Mouse (Mus musculus) E14TG2a.4 (cell line): ENCODE results near the gene Fbxo2.
A peak's percentile ranks its signal among the peaks of the same experiment; 100 is the strongest.
"Not testable (repeated sequence)": the region's sequence is repeated elsewhere in the genome, so short reads cannot be mapped to it uniquely, and the experiment has no call there.

Source experiments
- H3K27me3 ChIP-seq: 2 replicates; pipeline ENCODE4 v1.6.1; 2014; ENCODE audit warnings: low read length, control low read depth; ENCODE audit not compliant: insufficient read depth
- H3K36me3 ChIP-seq: 2 replicates; pipeline ENCODE4 v1.6.1; 2014; ENCODE audit warnings: low read length, control low read depth; ENCODE audit not compliant: insufficient read depth
- H3K4me1 ChIP-seq: replicated peaks from 2 replicates; pipeline ENCODE4 v1.6.1; 2014; ENCODE audit warnings: low read depth, low read length, control low read depth
- H3K4me3 ChIP-seq: replicated peaks from 2 replicates; pipeline ENCODE4 v1.5.1; 2014; ENCODE audit warnings: mild to moderate bottlenecking, low read length
- H3K9me3 ChIP-seq: 2 replicates; pipeline ENCODE4 v1.6.1; 2014; ENCODE audit warnings: low read length, control low read depth
- CTCF ChIP-seq: conservative IDR thresholded peaks from 2 replicates; pipeline ENCODE4 v1.5.1; 2014; ENCODE audit warnings: low read length
- NANOG ChIP-seq: IDR thresholded peaks from 2 replicates; pipeline ENCODE4 v1.6.1; 2014; ENCODE audit warnings: borderline replicate concordance, low read length, mixed read lengths
- POU5F1 ChIP-seq: IDR thresholded peaks from 2 replicates; pipeline ENCODE4 v1.6.1; 2014; ENCODE audit warnings: low read length, borderline replicate concordance

Gene Fbxo2

DNA sequence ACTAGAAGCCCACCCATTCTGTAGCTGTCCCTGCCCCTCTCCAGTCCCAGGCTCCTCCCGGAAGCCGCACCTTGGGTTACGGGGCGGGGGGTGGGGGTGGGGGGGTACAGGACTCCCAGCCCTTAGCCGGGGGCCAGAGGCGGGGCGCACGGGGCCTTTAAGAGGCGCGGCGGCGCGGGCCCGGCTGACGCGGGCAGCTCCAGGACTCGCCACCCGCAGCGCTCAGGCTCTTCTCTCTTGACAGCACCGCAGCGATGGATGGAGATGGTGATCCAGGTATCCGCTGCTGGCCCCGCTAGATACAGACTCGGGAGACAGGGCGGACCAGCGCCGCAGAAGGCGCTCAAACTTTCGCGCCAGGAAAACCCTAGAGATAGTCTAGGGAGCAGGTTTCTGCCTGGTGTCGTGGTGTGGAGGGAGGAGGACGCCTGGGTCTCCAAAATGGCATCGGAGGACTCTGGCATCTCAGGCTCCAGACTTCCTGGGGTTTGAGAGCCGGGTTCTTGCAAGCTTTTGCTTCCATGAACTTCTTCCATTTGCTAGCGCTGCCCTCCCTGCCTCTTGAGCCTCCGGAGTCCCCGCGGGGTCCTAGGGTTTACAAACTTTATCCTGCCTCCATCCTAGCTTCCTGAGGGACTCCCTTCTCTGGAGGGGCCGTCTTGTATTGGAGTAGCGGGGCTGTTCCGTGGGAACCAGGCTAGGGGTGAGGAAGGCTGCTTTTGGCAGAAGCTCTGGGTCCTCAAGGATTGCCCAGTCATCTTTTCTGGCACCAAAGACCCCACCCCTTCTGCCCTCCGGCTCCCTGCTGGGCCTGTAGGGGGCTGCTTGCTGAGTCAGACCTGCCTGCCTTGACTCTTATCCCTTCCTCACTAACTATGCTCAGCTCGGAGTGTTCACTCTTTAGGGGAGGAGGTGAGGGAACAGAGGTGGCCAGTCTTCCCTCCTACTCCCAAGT, at the start of gene Fbxo2, which contains the start of gene Fbxo44:
Gene Fbxo2, plus strand, starts transcription at position 186 of the 955 bp plus-strand sequence.
Gene Fbxo44, minus strand, starts transcription at position 47 of the 955 bp plus-strand sequence.
- Histone ChIP-seq H3K4me1 (peaks cover 75% of the 10 kb centered on the region), H3K9me3 (no peaks in the 10 kb centered on the region), H3K27me3 (peaks cover 50% of the 10 kb centered on the region), H3K4me3 (peak within 1 kb of the TSS; percentile 85), H3K36me3 (peaks cover 22% of the 10 kb centered on the region)
- no peak for TF ChIP-seq POU5F1
- TF ChIP-seq CTCF = no peak
- no peak for TF ChIP-seq NANOG

DNA sequence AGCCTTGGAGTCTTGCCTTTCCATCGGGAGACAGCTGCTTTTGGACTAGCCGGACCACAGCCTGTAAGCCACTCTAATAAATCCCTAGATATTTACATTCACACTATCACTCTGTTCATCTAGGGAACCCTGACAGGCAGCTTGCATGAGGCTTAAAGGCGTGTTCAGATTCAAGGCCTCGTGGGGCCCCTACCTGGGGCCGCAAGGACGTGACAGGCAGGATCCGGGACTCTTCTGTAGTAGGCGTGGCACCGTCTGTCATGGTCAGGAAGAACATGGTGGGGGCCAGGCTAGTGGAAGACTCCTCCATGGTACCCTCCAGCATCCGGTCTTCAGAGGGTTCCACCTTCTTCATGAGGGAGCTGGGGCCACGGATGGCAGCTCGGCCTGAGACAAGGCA, 47.9 kb upstream of the Fbxo2 start:
- TF ChIP-seq CTCF (no peak), NANOG (no peak), POU5F1 (no peak)
- H3K36me3 ChIP-seq = no peaks in the 10 kb centered on the region
- H3K9me3 ChIP-seq = peaks cover 6% of the 10 kb centered on the region; the same call in 1 of the 2 replicates
- no peak overlapping the region for H3K4me3 ChIP-seq
- peaks cover 14% of the 10 kb centered on the region for H3K27me3 ChIP-seq
- peaks cover 47% of the 10 kb centered on the region for H3K4me1 ChIP-seq

DNA sequence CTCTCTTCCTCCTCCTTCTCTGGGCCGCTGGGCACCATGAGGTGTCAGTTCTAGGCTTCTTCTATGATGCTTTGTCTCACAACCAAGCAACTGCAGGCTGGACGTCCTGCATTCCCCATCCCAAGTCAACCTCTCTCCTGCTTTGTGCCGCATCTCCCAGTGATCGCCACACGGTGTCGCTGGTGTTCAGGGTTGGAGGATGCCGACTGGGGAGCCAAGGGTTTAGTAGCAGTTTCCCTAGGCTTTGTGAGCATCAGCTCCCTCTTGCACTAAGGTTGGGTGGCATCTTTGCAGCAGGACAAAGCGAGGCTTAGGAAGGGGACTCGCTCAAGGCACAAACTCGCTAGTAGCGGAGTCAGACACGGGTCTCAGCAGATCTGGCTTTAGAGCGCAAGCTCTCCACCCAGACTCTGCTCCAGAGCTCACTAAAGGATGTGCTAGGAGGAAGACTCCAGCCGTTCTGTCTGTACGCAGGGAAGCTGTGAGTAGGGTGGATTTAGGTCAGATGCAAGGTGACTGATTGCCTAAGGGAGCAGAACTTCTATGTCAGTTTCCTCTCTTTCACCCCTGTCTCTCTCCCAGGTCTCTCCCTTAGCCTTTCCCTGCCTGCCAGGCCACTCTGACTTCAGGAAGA, 45.5 kb upstream of the Fbxo2 start:
- H3K4me1 ChIP-seq = peaks cover 34% of the 10 kb centered on the region

DNA sequence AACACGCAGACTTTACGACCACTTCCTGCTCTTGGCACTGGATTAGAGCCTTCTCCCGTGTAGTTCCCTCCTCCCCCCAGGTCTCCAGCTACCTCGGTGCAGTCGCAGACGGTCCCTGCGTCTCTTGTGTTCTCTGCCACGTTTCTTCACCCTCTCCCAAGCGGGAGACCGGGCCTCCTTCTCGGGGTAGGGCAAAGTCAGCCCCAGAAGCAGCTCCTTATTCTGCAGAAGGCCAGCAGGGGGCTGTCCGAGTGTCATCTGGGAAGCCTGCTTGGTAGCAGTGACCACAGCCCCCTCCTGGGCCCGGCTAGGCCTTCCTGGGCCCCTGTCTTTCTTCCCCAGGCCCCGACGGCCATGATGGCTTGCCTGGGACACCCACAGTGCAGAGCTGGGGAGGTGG, 45.0 kb upstream of the Fbxo2 start:
- Histone ChIP-seq H3K4me1 (peaks cover 35% of the 10 kb centered on the region), H3K27me3 (no peaks in the 10 kb centered on the region; the same call in 1 of the 2 replicates), H3K4me3 (peak overlapping the region; percentile 46), H3K36me3 (no peaks in the 10 kb centered on the region), H3K9me3 (peaks cover 6% of the 10 kb centered on the region; the same call in 1 of the 2 replicates)
- TF ChIP-seq CTCF = no peak; the same call in 1 of the 2 replicates

More for the DNA sequence above, 45.5 kb upstream of the Fbxo2 start:
- peaks cover 6% of the 10 kb centered on the region; the same call in 1 of the 2 replicates for H3K9me3 ChIP-seq
- no peaks in the 10 kb centered on the region; the same call in 1 of the 2 replicates for H3K27me3 ChIP-seq
- TF ChIP-seq CTCF = peak; percentile 90
- no peak for TF ChIP-seq POU5F1
- peak overlapping the region; percentile 46 for H3K4me3 ChIP-seq
- no peaks in the 10 kb centered on the region for H3K36me3 ChIP-seq

DNA sequence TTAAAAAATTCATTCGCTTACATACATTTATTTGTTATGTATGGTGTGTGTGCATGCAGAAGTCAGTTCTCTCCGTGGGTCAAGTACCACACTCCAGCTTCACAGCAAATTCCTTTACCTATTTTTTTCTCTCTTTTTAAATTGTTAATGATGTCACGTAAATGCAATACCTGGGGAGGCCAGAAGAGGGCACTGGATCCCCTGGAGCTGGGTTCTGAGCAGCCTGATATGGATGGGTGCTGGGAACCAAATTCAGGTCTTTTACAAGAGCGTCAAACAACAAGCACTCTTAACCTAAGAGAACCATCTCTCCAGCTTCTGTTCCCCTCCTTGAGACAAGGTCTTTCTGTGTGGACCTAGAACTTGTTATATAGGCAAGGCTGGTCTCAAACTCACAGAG, 43.8 kb upstream of the Fbxo2 start:
- peaks cover 47% of the 10 kb centered on the region for H3K4me1 ChIP-seq
- H3K4me3 ChIP-seq = no peak overlapping the region
- H3K27me3 ChIP-seq = no peaks in the 10 kb centered on the region; the same call in 1 of the 2 replicates
- H3K9me3 ChIP-seq = peaks cover 6% of the 10 kb centered on the region; the same call in 1 of the 2 replicates
- peak; percentile 50 for TF ChIP-seq CTCF
- TF ChIP-seq POU5F1 = no peak
- no peaks in the 10 kb centered on the region for H3K36me3 ChIP-seq

DNA sequence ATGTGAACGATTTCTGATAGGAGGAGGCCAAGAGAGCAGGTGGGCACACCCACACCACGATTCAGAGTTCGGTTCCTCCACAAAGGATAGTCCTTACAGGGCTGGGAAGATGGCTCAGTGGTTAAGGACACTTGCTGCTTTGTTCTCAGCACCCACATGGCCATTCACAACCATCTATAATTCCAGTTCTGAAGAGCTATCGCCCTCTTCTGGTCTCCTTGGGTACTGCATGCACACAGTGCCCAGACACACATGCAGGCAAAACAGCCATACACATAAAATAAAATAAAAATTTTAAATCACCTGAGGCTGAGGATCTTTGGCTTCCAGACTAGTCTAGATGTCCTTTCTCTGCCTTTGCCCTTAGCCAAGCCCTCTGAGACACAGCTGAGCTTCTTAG, 43.0 kb upstream of the Fbxo2 start:
- H3K9me3 ChIP-seq = peaks cover 6% of the 10 kb centered on the region; the same call in 1 of the 2 replicates
- H3K4me1 ChIP-seq = peaks cover 47% of the 10 kb centered on the region

DNA sequence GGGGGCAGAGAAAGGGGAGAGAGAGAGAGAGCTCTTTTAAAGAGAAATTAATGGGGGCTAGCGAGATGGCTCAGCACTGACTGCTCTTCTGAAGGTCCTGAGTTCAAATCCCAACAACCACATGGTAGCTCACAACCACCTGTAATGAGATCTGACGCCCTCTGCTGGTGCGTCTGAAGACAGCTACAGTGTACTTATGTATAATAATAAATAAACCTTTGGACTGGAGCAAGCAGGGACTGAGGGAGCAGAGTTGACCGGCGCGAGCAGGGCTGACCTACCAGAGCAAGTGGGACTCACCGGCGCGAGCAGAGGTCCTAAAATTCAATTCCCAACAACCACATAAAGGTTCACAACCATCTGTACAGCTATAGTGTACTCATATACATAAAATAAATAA, 40.8 kb upstream of the Fbxo2 start:
- 0 out of 2 replicates have a peak, but pooled peaks have one; percentile 7 for TF ChIP-seq CTCF
- H3K36me3 ChIP-seq, H3K4me3 ChIP-seq, H3K27me3 ChIP-seq, H3K9me3 ChIP-seq: not testable (repeated sequence)
- peaks cover 53% of the 10 kb centered on the region for H3K4me1 ChIP-seq

More for the DNA sequence above, 43.0 kb upstream of the Fbxo2 start:
- Histone ChIP-seq H3K27me3 (no peaks in the 10 kb centered on the region; the same call in 1 of the 2 replicates), H3K36me3 (no peaks in the 10 kb centered on the region), H3K4me3 (no peak overlapping the region)
- no peak for TF ChIP-seq POU5F1
- peak; percentile 94 for TF ChIP-seq CTCF
- TF ChIP-seq NANOG = no peak

DNA sequence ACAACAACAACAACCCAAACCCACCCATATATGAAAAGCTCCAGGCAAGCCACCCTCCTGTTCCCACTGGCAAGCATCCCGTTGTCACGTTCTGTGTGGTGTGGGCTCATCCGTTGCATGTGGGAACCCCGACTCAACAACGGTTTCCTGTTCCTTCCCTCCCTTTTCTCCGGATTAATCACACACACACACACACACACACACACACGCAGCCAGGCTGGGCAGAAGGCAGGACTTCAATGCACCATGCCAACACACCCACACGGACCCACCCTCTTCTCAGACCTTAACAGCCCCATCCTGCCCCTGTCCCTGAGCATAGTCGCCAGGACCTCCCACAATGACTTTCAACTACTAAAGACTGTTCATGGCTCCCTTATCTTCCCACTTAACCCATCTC, 39.9 kb upstream of the Fbxo2 start:
- Histone ChIP-seq H3K4me1 (peaks cover 43% of the 10 kb centered on the region), H3K27me3 (peaks cover 11% of the 10 kb centered on the region), H3K36me3 (no peaks in the 10 kb centered on the region), H3K9me3 (peaks cover 6% of the 10 kb centered on the region; the same call in 1 of the 2 replicates), H3K4me3 (no peak overlapping the region)
- TF ChIP-seq CTCF (no peak), POU5F1 (no peak), NANOG (no peak)
